In the genomic region with DNA sequence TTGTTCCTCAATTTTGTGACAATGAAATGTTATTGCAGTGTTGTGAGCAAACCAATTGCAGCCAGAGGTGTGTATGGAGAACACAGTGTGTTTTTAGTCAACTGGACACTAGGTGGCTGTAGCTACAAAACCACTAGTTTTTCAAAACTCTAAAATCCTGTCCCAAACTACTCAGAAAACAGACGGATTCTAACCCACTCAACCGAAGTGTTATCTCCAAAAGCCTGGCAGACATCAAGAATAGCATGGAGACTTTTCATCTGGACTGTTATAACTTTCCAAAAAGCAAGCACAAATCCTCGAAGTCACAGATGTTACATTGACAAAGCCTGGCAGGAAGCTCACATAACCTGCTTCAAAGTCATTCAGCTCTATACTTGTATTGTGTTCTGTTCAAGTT, we compare ENCODE assay signal across 15 mouse cellular contexts. TPM values are rescaled to one million over a fixed set of nuclear protein-coding genes. Genes with fewer than 3 reads are reported as not detected.
DNase-seq lines count a peak whose midpoint lies in the region; ATAC-seq lines count a peak whose summit lies in the region.
"Had no signal": no experiment of that assay in that cellular context is flagged by ENCODE, and none has a peak within 500 bp of the region (broad histone marks: within the 10 kb centered on the region; RNA-seq: fewer than 3 reads in every experiment).

No protein-coding gene starts in this region.

- H3K9ac ChIP-seq in kidney, embryonic 16.5 days (replicated peaks; ENCODE audit: low read length), result no peak overlapping the region
- no peak overlapping the region for H3K9ac ChIP-seq in heart, embryonic 11.5 days (ENCODE audit: low read depth, low read length)
- H3K9ac ChIP-seq: embryonic facial prominence, embryonic 13.5 days; hindbrain, embryonic 13.5 days had no signal

- ATAC-seq in kidney, embryonic 16.5 days (ENCODE audit: low FRiP score, low TSS enrichment), result no peak
- ATAC-seq in heart, embryonic 11.5 days (replicated peaks; ENCODE audit: insufficient number of reproducible peaks, low FRiP score, low TSS enrichment), result no peak

- no peaks in the 10 kb centered on the region for H3K9me3 ChIP-seq in kidney, embryonic 16.5 days (ENCODE audit: low read length)
- no peaks in the 10 kb centered on the region for H3K9me3 ChIP-seq in heart, embryonic 11.5 days (replicated peaks; ENCODE audit: control insufficient read depth, low read length)
- H3K9me3 ChIP-seq: embryonic facial prominence, embryonic 13.5 days; G1E; hindbrain, embryonic 13.5 days had no signal

- no peak overlapping the region for H3K4me2 ChIP-seq in kidney, embryonic 16.5 days (replicated peaks; ENCODE audit: low read depth, low read length)
- no peak overlapping the region for H3K4me2 ChIP-seq in heart, embryonic 11.5 days
- H3K4me2 ChIP-seq: embryonic facial prominence, embryonic 13.5 days; hindbrain, embryonic 13.5 days had no signal

- WGBS in kidney, embryonic 16.5 days, result 64% methylated on average over 3 of the region's 3 CpGs
- WGBS in heart, embryonic 11.5 days (ENCODE audit: insufficient replicate concordance), result 60% methylated on average over 3 of the region's 3 CpGs

- no peaks in the 10 kb centered on the region for H3K27me3 ChIP-seq in kidney, embryonic 16.5 days (ENCODE audit: insufficient read depth, low read length)
- no peaks in the 10 kb centered on the region for H3K27me3 ChIP-seq in heart, embryonic 11.5 days (ENCODE audit: control insufficient read depth, insufficient read depth, low read length)
- H3K27me3 ChIP-seq: embryonic facial prominence, embryonic 13.5 days; hindbrain, embryonic 13.5 days had no signal

- DNase-seq in kidney, adult 9 months, result peak; percentile 15
- DNase-seq in right cerebral cortex, adult 2 months (ENCODE audit: low spot score in 2 of 2), result peak; percentile 4 to 7
- no peak for DNase-seq in right cerebral cortex, postnatal 4 days
- peak; percentile 7 to 12 for DNase-seq in layer of hippocampus, adult 8-10 months (ENCODE audit: low spot score in 2 of 2)
- DNase-seq in spleen, postnatal 4 days (ENCODE audit: low spot score in 2 of 2), result no peak
- DNase-seq: cerebellum, postnatal 14 days; liver; lung, postnatal 36 days had no signal

- no peak overlapping the region for H3K27ac ChIP-seq in kidney, embryonic 16.5 days (ENCODE audit: low read length)
- H3K27ac ChIP-seq in heart, embryonic 11.5 days (ENCODE audit: low read depth, low read length), result no peak overlapping the region
- H3K27ac ChIP-seq: embryonic facial prominence, embryonic 13.5 days; hindbrain, embryonic 13.5 days had no signal

- H3K4me3 ChIP-seq in kidney, embryonic 16.5 days (ENCODE audit: low read length), result no peak overlapping the region
- no peak overlapping the region for H3K4me3 ChIP-seq in heart, embryonic 11.5 days (ENCODE audit: low read depth, low read length)
- H3K4me3 ChIP-seq: embryonic facial prominence, embryonic 13.5 days; hindbrain, embryonic 13.5 days had no signal

- H3K4me1 ChIP-seq in kidney, embryonic 16.5 days (ENCODE audit: insufficient read depth, low read length), result no peaks in the 10 kb centered on the region
- H3K4me1 ChIP-seq in heart, embryonic 11.5 days (ENCODE audit: control insufficient read depth, insufficient read depth, low read length), result no peaks in the 10 kb centered on the region
- H3K4me1 ChIP-seq: embryonic facial prominence, embryonic 13.5 days; hindbrain, embryonic 13.5 days had no signal

- H3K36me3 ChIP-seq in kidney, embryonic 16.5 days (ENCODE audit: insufficient read depth, low read length), result no peaks in the 10 kb centered on the region
- no peaks in the 10 kb centered on the region for H3K36me3 ChIP-seq in heart, embryonic 11.5 days (ENCODE audit: control insufficient read depth, insufficient read depth, low read length)
- H3K36me3 ChIP-seq: embryonic facial prominence, embryonic 13.5 days; G1E; hindbrain, embryonic 13.5 days had no signal

RNA-seq across cellular contexts. Expression of a gene that starts 6.7 kb away (rescaled TPM):
- 1.9 and 2.0 TPM in 2 replicates for polyA plus RNA-seq in kidney, embryonic 16.5 days (2015; fragmentation: Nextera tagmentation; extraction: Ambion mirVana)
- total RNA-seq in layer of hippocampus, adult 8-10 months (2022), result not detected
- 0.62 TPM in 1 of 2 replicates, not detected in the other for polyA plus RNA-seq in heart, embryonic 11.5 days (2014; fragmentation: Nextera tagmentation; extraction: Ambion mirVana)
- total RNA-seq: neutrophil, adult 5-6 weeks had no signal
- polyA plus RNA-seq: embryonic facial prominence, embryonic 13.5 days; G1E; heart, embryonic 14.5 days; hindbrain, embryonic 13.5 days had no signal

Comparison
In these comparisons a context has a peak if more than half of its experiments do, and no peak if none do; other contexts are left out.
1. DNase-seq: peak in kidney, adult 9 months (single experiment), right cerebral cortex, adult 2 months (2 of 2) and layer of hippocampus, adult 8-10 months (2 of 2); none in right cerebral cortex, postnatal 4 days (single experiment) and spleen, postnatal 4 days (0 of 2).